ENCODE assay signal across 35 mouse cellular contexts in genomic region chr7:66797345-66797744, GRCm38 (mm10). TPM values are rescaled to one million over a fixed set of nuclear protein-coding genes. Genes with fewer than 3 reads are reported as not detected.
"Had no signal": no experiment of that assay in that cellular context is flagged by ENCODE, and none has a peak within 500 bp of the region (broad histone marks: within the 10 kb centered on the region; RNA-seq: fewer than 3 reads in every experiment).

No protein-coding gene starts in this region.

- H3K27me3 ChIP-seq: limb, embryonic 12.5 days; limb, embryonic 13.5 days; limb, embryonic 15.5 days; liver, embryonic 12.5 days; liver, embryonic 13.5 days; liver, embryonic 15.5 days; lung, embryonic 15.5 days; midbrain, embryonic 12.5 days; midbrain, embryonic 13.5 days; midbrain, embryonic 15.5 days had no signal

- ATAC-seq: liver, embryonic 12.5 days; liver, postnatal 0 days; lung, postnatal 0 days; midbrain, embryonic 13.5 days; midbrain, embryonic 15.5 days; midbrain, embryonic 16.5 days had no signal

- H3K36me3 ChIP-seq: limb, embryonic 10.5 days; limb, embryonic 12.5 days; limb, embryonic 13.5 days; limb, embryonic 15.5 days; liver, embryonic 12.5 days; liver, embryonic 13.5 days; liver, embryonic 15.5 days; lung, embryonic 15.5 days; midbrain, embryonic 10.5 days; midbrain, embryonic 12.5 days; midbrain, embryonic 13.5 days; midbrain, embryonic 15.5 days had no signal

- DNase-seq: left cerebral cortex, postnatal 4 days; liver; liver, embryonic 13.5 days; liver, postnatal 0 days; lung, adult 18-20 months; lung, adult 2 months; lung, postnatal 10 days; lung, postnatal 14 days; lung, postnatal 36 days; lung, postnatal 4 days; midbrain, embryonic 14.5 days had no signal

- H3K27ac ChIP-seq: limb, embryonic 10.5 days; limb, embryonic 12.5 days; liver, embryonic 12.5 days; liver, embryonic 13.5 days; liver, embryonic 14.5 days; liver, embryonic 15.5 days; macrophage; midbrain, embryonic 10.5 days; midbrain, embryonic 12.5 days; midbrain, embryonic 13.5 days; midbrain, embryonic 15.5 days had no signal

- H3K9ac ChIP-seq: limb, embryonic 12.5 days; limb, embryonic 13.5 days; limb, embryonic 15.5 days; liver, embryonic 12.5 days; liver, embryonic 13.5 days; liver, embryonic 14.5 days; liver, embryonic 15.5 days; liver, postnatal 0 days; lung, embryonic 14.5 days; lung, embryonic 15.5 days; midbrain, embryonic 12.5 days; midbrain, embryonic 13.5 days; midbrain, embryonic 15.5 days had no signal

- H3K4me1 ChIP-seq: liver, embryonic 12.5 days; liver, embryonic 13.5 days; liver, embryonic 15.5 days; megakaryocyte, embryonic 14.5 days; midbrain, embryonic 12.5 days; midbrain, embryonic 15.5 days had no signal

- H3K4me3 ChIP-seq: limb, embryonic 10.5 days; limb, embryonic 12.5 days; limb, embryonic 13.5 days; limb, embryonic 15.5 days; liver, embryonic 12.5 days; liver, embryonic 13.5 days; liver, embryonic 15.5 days; lung, embryonic 15.5 days; megakaryocyte, embryonic 14.5 days; midbrain, embryonic 10.5 days; midbrain, embryonic 12.5 days; midbrain, embryonic 13.5 days; midbrain, embryonic 15.5 days had no signal

- H3K9me3 ChIP-seq: limb, embryonic 10.5 days; limb, embryonic 12.5 days; limb, embryonic 13.5 days; limb, embryonic 15.5 days; liver, embryonic 12.5 days; liver, embryonic 13.5 days; liver, embryonic 15.5 days; lung, embryonic 15.5 days; midbrain, embryonic 10.5 days; midbrain, embryonic 12.5 days; midbrain, embryonic 13.5 days; midbrain, embryonic 15.5 days had no signal

- H3K4me2 ChIP-seq: limb, embryonic 12.5 days; limb, embryonic 13.5 days; limb, embryonic 15.5 days; liver, embryonic 11.5 days; liver, embryonic 12.5 days; liver, embryonic 13.5 days; liver, embryonic 15.5 days; lung, embryonic 14.5 days; lung, embryonic 15.5 days; midbrain, embryonic 11.5 days; midbrain, embryonic 12.5 days; midbrain, embryonic 13.5 days; midbrain, embryonic 15.5 days had no signal

RNA-seq across cellular contexts. Expression of gene Adamts17, which starts 42.2 kb away (rescaled TPM):
- total RNA-seq: megakaryocyte-erythroid progenitor cell, adult 5-6 weeks; monocyte, adult 5-6 weeks had no signal
- polyA plus RNA-seq: macrophage had no signal

RNA-seq across cellular contexts. Expression of gene Cers3, which starts 54.0 kb away (rescaled TPM):
- total RNA-seq: liver, adult 2 months; megakaryocyte progenitor cell, adult 5-6 weeks; megakaryocyte, adult 5-6 weeks; monocyte, adult 5-6 weeks had no signal
- polyA plus RNA-seq: liver, postnatal 0 days; macrophage had no signal
